Mouse (Mus musculus): Measurements from ENCODE around the gene Ada. TPM values are rescaled to one million over a fixed set of nuclear protein-coding genes. Genes with fewer than 3 reads are reported as not detected.
"Not testable (repeated sequence)": the region's sequence is repeated elsewhere in the genome, so short reads cannot be mapped to it uniquely, and the experiment has no call there.

Ada gene
- polyA plus RNA-seq, 1 experiment = 414 TPM

GRCm38 (mm10) chr2:163691846-163692605 lies 58.0 kb downstream of the Ada start:
- no peaks in the 10 kb centered on the region for H3K27me3 ChIP-seq (ENCODE audit: control insufficient read depth, insufficient read depth, low read length)
- H3K36me3 ChIP-seq (ENCODE audit: control insufficient read depth, insufficient read depth, low read length) = no peaks in the 10 kb centered on the region
- TF ChIP-seq CTCF (IDR thresholded peaks at IDR 0.05; ENCODE audit: extremely low read depth, insufficient read length, insufficient replicate concordance, low read depth, low read length) = no peak
- no peak for TF ChIP-seq POLR2A (IDR thresholded peaks at IDR 0.05; ENCODE audit: low read depth, low read length)
- H3K27ac ChIP-seq (ENCODE audit: insufficient read depth, low read depth, low read length) = no peak overlapping the region
- no peak overlapping the region for H3K4me3 ChIP-seq (ENCODE audit: low read depth, low read length)
- WGBS = 62% methylated on average over 6 of the region's 6 CpGs
- H3K4me1 ChIP-seq (ENCODE audit: control insufficient read depth, insufficient read depth, insufficient read length, low read length) = peaks cover 13% of the 10 kb centered on the region; the same call in 1 of the 2 replicates

GRCm38 (mm10) chr2:163690409-163691304 lies 59.4 kb downstream of the Ada start:
- peaks cover 12% of the 10 kb centered on the region; the same call in 1 of the 2 replicates for H3K4me1 ChIP-seq (ENCODE audit: control insufficient read depth, insufficient read depth, insufficient read length, low read length)
- no peak overlapping the region for H3K4me3 ChIP-seq (ENCODE audit: low read depth, low read length)
- no peaks in the 10 kb centered on the region for H3K27me3 ChIP-seq (ENCODE audit: control insufficient read depth, insufficient read depth, low read length)
- 93% methylated on average over 8 of the region's 8 CpGs for WGBS
- no peak for TF ChIP-seq CTCF (IDR thresholded peaks at IDR 0.05; ENCODE audit: extremely low read depth, insufficient read length, insufficient replicate concordance, low read depth, low read length)
- no peak for TF ChIP-seq POLR2A (IDR thresholded peaks at IDR 0.05; ENCODE audit: low read depth, low read length)
- no peaks in the 10 kb centered on the region for H3K36me3 ChIP-seq (ENCODE audit: control insufficient read depth, insufficient read depth, low read length)
- no peak overlapping the region for H3K27ac ChIP-seq (ENCODE audit: insufficient read depth, low read depth, low read length)

GRCm38 (mm10) chr2:163689771-163690170 lies 60.3 kb downstream of the Ada start:
- TF ChIP-seq POLR2A (IDR thresholded peaks at IDR 0.05; ENCODE audit: low read depth, low read length) (no peak), CTCF (IDR thresholded peaks at IDR 0.05; ENCODE audit: extremely low read depth, insufficient read length, insufficient replicate concordance, low read depth, low read length) (no peak)
- H3K27me3 ChIP-seq (ENCODE audit: control insufficient read depth, insufficient read depth, low read length) = no peaks in the 10 kb centered on the region
- no peaks in the 10 kb centered on the region for H3K36me3 ChIP-seq (ENCODE audit: control insufficient read depth, insufficient read depth, low read length)
- H3K4me3 ChIP-seq (ENCODE audit: low read depth, low read length) = no peak overlapping the region
- no peak overlapping the region for H3K27ac ChIP-seq (ENCODE audit: insufficient read depth, low read depth, low read length)
- 65% methylated on average over 3 of the region's 3 CpGs for WGBS
- H3K4me1 ChIP-seq (ENCODE audit: control insufficient read depth, insufficient read depth, insufficient read length, low read length) = peaks cover 12% of the 10 kb centered on the region; the same call in 1 of the 2 replicates

- not testable (repeated sequence) for H3K36me3 ChIP-seq (ENCODE audit: control insufficient read depth, insufficient read depth, low read length); H3K27me3 ChIP-seq (ENCODE audit: control insufficient read depth, insufficient read depth, low read length); H3K27ac ChIP-seq (ENCODE audit: insufficient read depth, low read depth, low read length); H3K4me3 ChIP-seq (ENCODE audit: low read depth, low read length)
- H3K4me1 ChIP-seq (ENCODE audit: control insufficient read depth, insufficient read depth, insufficient read length, low read length) = peaks cover 12% of the 10 kb centered on the region; the same call in 1 of the 2 replicates
- 90% methylated on average over 1 of the region's 1 CpGs for WGBS
These were observed 61.7 kb downstream of the Ada start for GRCm38 (mm10) chr2:163688377-163688776.

GRCm38 (mm10) chr2:163686886-163687285 lies 63.2 kb downstream of the Ada start:
- Histone ChIP-seq H3K4me3 (ENCODE audit: low read depth, low read length) (no peak overlapping the region), H3K36me3 (ENCODE audit: control insufficient read depth, insufficient read depth, low read length) (no peaks in the 10 kb centered on the region), H3K4me1 (ENCODE audit: control insufficient read depth, insufficient read depth, insufficient read length, low read length) (peaks cover 14% of the 10 kb centered on the region; the same call in 1 of the 2 replicates), H3K27ac (ENCODE audit: insufficient read depth, low read depth, low read length) (peak overlapping the region; percentile 19; the same call in 1 of the 2 replicates), H3K27me3 (ENCODE audit: control insufficient read depth, insufficient read depth, low read length) (no peaks in the 10 kb centered on the region)
- TF ChIP-seq POLR2A (IDR thresholded peaks at IDR 0.05; ENCODE audit: low read depth, low read length) (no peak), CTCF (IDR thresholded peaks at IDR 0.05; ENCODE audit: extremely low read depth, insufficient read length, insufficient replicate concordance, low read depth, low read length) (no peak)
- WGBS = 68% methylated on average over 3 of the region's 3 CpGs

- Histone ChIP-seq H3K4me1 (ENCODE audit: control insufficient read depth, insufficient read depth, insufficient read length, low read length) (peaks cover 14% of the 10 kb centered on the region; the same call in 1 of the 2 replicates), H3K4me3 (ENCODE audit: low read depth, low read length) (no peak overlapping the region), H3K27me3 (ENCODE audit: control insufficient read depth, insufficient read depth, low read length) (no peaks in the 10 kb centered on the region), H3K36me3 (ENCODE audit: control insufficient read depth, insufficient read depth, low read length) (no peaks in the 10 kb centered on the region), H3K27ac (ENCODE audit: insufficient read depth, low read depth, low read length) (peak overlapping the region; percentile 59)
- TF ChIP-seq CTCF (IDR thresholded peaks at IDR 0.05; ENCODE audit: extremely low read depth, insufficient read length, insufficient replicate concordance, low read depth, low read length) = no peak
- TF ChIP-seq POLR2A (IDR thresholded peaks at IDR 0.05; ENCODE audit: low read depth, low read length) = no peak
- 79% methylated on average over 5 of the region's 5 CpGs for WGBS
These were observed 63.8 kb downstream of the Ada start for GRCm38 (mm10) chr2:163686233-163686632.

- H3K4me1 ChIP-seq (ENCODE audit: control insufficient read depth, insufficient read depth, insufficient read length, low read length) = peaks cover 14% of the 10 kb centered on the region; the same call in 1 of the 2 replicates
- H3K36me3 ChIP-seq (ENCODE audit: control insufficient read depth, insufficient read depth, low read length) = no peaks in the 10 kb centered on the region
- 52% methylated on average over 6 of the region's 6 CpGs for WGBS
- TF ChIP-seq CTCF (IDR thresholded peaks at IDR 0.05; ENCODE audit: extremely low read depth, insufficient read length, insufficient replicate concordance, low read depth, low read length) (no peak), POLR2A (IDR thresholded peaks at IDR 0.05; ENCODE audit: low read depth, low read length) (no peak; the same call in 1 of the 2 replicates)
- H3K4me3 ChIP-seq (ENCODE audit: low read depth, low read length) = no peak overlapping the region
- H3K27ac ChIP-seq (ENCODE audit: insufficient read depth, low read depth, low read length) = peak overlapping the region; percentile 59
- H3K27me3 ChIP-seq (ENCODE audit: control insufficient read depth, insufficient read depth, low read length) = no peaks in the 10 kb centered on the region
These were observed 64.3 kb downstream of the Ada start for GRCm38 (mm10) chr2:163685761-163686200.
